Mouse (Mus musculus) limb, embryonic 14.5 days (tissue): ENCODE data around the gene Ccdc184. TPM values are rescaled to one million over a fixed set of nuclear protein-coding genes. Genes with fewer than 3 reads are reported as not detected.

Experiments used
- ATAC-seq: fragments of 200-750 bp; cut with Nextera tagmentation; 2 replicates; pipeline ENCODE4 v1.8.0; 2017; ENCODE audit warnings: low read depth, moderate number of reproducible peaks, moderate TSS enrichment; ENCODE audit not compliant: low FRiP score
- DNase-seq: peaks from one replicate; pipeline ENCODE4 v3.0.0-alpha.2; 2015; ENCODE audit warnings: low spot score
- H3K27ac ChIP-seq: fragments of 300-500 bp; sonication (generic); replicated peaks from 2 replicates; pipeline ENCODE4 v1.5.1; 2014; ENCODE audit warnings: low read depth, mild to moderate bottlenecking, low read length, moderate library complexity, mixed read lengths
- H3K27me3 ChIP-seq: fragments of 300-500 bp; sonication (generic); 2 replicates; pipeline ENCODE4 v1.6.1; 2014; ENCODE audit warnings: low read length, mixed read lengths; ENCODE audit not compliant: control insufficient read depth, insufficient read depth
- H3K36me3 ChIP-seq: fragments of 300-500 bp; sonication (generic); 2 replicates; pipeline ENCODE4 v1.6.1; 2014; ENCODE audit warnings: mild to moderate bottlenecking, low read length, moderate library complexity, mixed read lengths; ENCODE audit not compliant: control insufficient read depth, insufficient read depth
- H3K4me1 ChIP-seq: fragments of 300-500 bp; sonication (generic); 2 replicates; pipeline ENCODE4 v1.6.1; 2014; ENCODE audit warnings: antibody characterized with exemption, low read length, mixed read lengths; ENCODE audit not compliant: control insufficient read depth, insufficient read depth
- H3K4me2 ChIP-seq: fragments of 300-500 bp; sonication (generic); replicated peaks from 2 replicates; pipeline ENCODE4 v1.6.1; 2014; ENCODE audit warnings: low read depth, mild to moderate bottlenecking, low read length, moderate library complexity; ENCODE audit not compliant: severe bottlenecking
- H3K4me3 ChIP-seq: fragments of 300-500 bp; sonication (generic); replicated peaks from 2 replicates; pipeline ENCODE4 v1.5.1; 2014; ENCODE audit warnings: low read length
- H3K9ac ChIP-seq: fragments of 300-500 bp; sonication (generic); 2 replicates; pipeline ENCODE4 v1.6.1; 2014; ENCODE audit warnings: mild to moderate bottlenecking, low read depth, low read length, moderate library complexity; ENCODE audit not compliant: severe bottlenecking
- H3K9me3 ChIP-seq: fragments of 300-500 bp; sonication (generic); 2 replicates; pipeline ENCODE4 v1.6.1; 2016; ENCODE audit warnings: low read length; ENCODE audit not compliant: control insufficient read depth
- POLR2A ChIP-seq: fragments of 200-500 bp; IDR thresholded peaks from 2 replicates; pipeline ENCODE4 v1.8.0; 2012; ENCODE audit warnings: inconsistent platforms, mild to moderate bottlenecking, moderate library complexity, borderline replicate concordance; ENCODE audit not compliant: insufficient read depth, insufficient read length; ENCODE audit errors: extremely low read depth
- WGBS: fragments of 180-500 bp; shearing (Covaris S2); extraction: QIAGEN DNeasy Blood & Tissue Kit; methylation state at CpG from one replicate; pipeline ENCODE4 v1.1.7; 2014; 5-methylcytosine and 5-hydroxymethylcytosine counted together
- polyA plus RNA-seq, 2 experiments: library from polyadenylated mRNA; depleted of rRNA in 1 of 2; stranded (reverse) in 1 of 2; unstranded in 1 of 2; fragments of >200 nt; fragmentation: Nextera tagmentation in 1 of 2; extraction: Ambion mirVana in 1 of 2; gene quantifications; 2 replicates each; pipeline versions ENCODE4 v1.2.1 to v1.2.3; 2012 to 2014

Gene Ccdc184
- polyA plus RNA-seq, 2 experiments: 0.10 to 0.23 TPM

GRCm38 (mm10) chr15:98139763-98140162, 27.2 kb upstream of the Ccdc184 start:
- H3K36me3 ChIP-seq: peaks cover 70% of the 10 kb centered on the region
- H3K27ac ChIP-seq: no peak overlapping the region
- no peak overlapping the region for H3K4me2 ChIP-seq
- DNase-seq (no peak), ATAC-seq (no peak)
- H3K4me1 ChIP-seq: no peaks in the 10 kb centered on the region
- H3K27me3 ChIP-seq: no peaks in the 10 kb centered on the region
- 52% methylated on average over 7 of the region's 7 CpGs for WGBS
- no peaks in the 10 kb centered on the region for H3K9me3 ChIP-seq
- no peak for TF ChIP-seq POLR2A
- no peak overlapping the region for H3K4me3 ChIP-seq
- no peak overlapping the region for H3K9ac ChIP-seq

- Histone ChIP-seq H3K9me3 (no peaks in the 10 kb centered on the region), H3K4me1 (0 out of 2 replicates have a peak, but pooled peaks cover under 1% of the 10 kb centered on the region), H3K4me2 (no peak overlapping the region), H3K27ac (no peak overlapping the region), H3K27me3 (no peaks in the 10 kb centered on the region), H3K36me3 (peaks cover 60% of the 10 kb centered on the region), H3K4me3 (no peak overlapping the region), H3K9ac (no peak overlapping the region)
- ATAC-seq: no peak
- TF ChIP-seq POLR2A: no peak
- 95% methylated on average over 5 of the region's 5 CpGs for WGBS
- DNase-seq: no peak
These were observed 26.1 kb upstream of the Ccdc184 start for GRCm38 (mm10) chr15:98140809-98141208.

GRCm38 (mm10) chr15:98142515-98142914, 24.4 kb upstream of the Ccdc184 start:
- Histone ChIP-seq H3K4me1 (0 out of 2 replicates have a peak, but pooled peaks cover 3% of the 10 kb centered on the region), H3K27ac (no peak overlapping the region), H3K9ac (no peak overlapping the region), H3K4me3 (no peak overlapping the region), H3K36me3 (peaks cover 43% of the 10 kb centered on the region), H3K27me3 (no peaks in the 10 kb centered on the region), H3K4me2 (no peak overlapping the region), H3K9me3 (no peaks in the 10 kb centered on the region)
- DNase-seq (no peak), ATAC-seq (no peak)
- 84% methylated on average over 10 of the region's 10 CpGs for WGBS
- TF ChIP-seq POLR2A: no peak

GRCm38 (mm10) chr15:98144861-98145507, 22.0 kb upstream of the Ccdc184 start:
- Histone ChIP-seq H3K9ac (peak overlapping the region; percentile 85), H3K9me3 (no peaks in the 10 kb centered on the region), H3K27me3 (no peaks in the 10 kb centered on the region), H3K4me2 (peak overlapping the region; percentile 84), H3K36me3 (peaks cover 23% of the 10 kb centered on the region), H3K4me1 (0 out of 2 replicates have a peak, but pooled peaks cover 3% of the 10 kb centered on the region), H3K4me3 (peak overlapping the region; percentile 84), H3K27ac (peak overlapping the region; percentile 33; the same call in 1 of the 2 replicates)
- WGBS: under 1% methylated on average over 35 of the region's 36 CpGs
- DNase-seq (no peak), ATAC-seq (peak; percentile 20; the same call in 1 of the 2 replicates)
- no peak for TF ChIP-seq POLR2A

GRCm38 (mm10) chr15:98145559-98146181, 21.3 kb upstream of the Ccdc184 start:
- TF ChIP-seq POLR2A: no peak
- Histone ChIP-seq H3K4me3 (peak overlapping the region; percentile 84), H3K9ac (peak overlapping the region; percentile 85), H3K4me1 (0 out of 2 replicates have a peak, but pooled peaks cover 3% of the 10 kb centered on the region), H3K9me3 (no peaks in the 10 kb centered on the region), H3K27me3 (no peaks in the 10 kb centered on the region), H3K4me2 (peak overlapping the region; percentile 84), H3K36me3 (peaks cover 16% of the 10 kb centered on the region), H3K27ac (peak overlapping the region; percentile 73; the same call in 1 of the 2 replicates)
- DNase-seq: peak; percentile 90
- WGBS: under 1% methylated on average over 38 of the region's 38 CpGs
- peak; percentile 97 for ATAC-seq
